Mouse (Mus musculus) brown adipose tissue, adult 24 weeks (tissue): ENCODE results near the gene C1ql3. TPM values are rescaled to one million over a fixed set of nuclear protein-coding genes. Genes with fewer than 3 reads are reported as not detected.

ENCODE experiments used
- H3K27ac ChIP-seq: fragments of 200-500 bp; replicated peaks from 2 replicates; pipeline ENCODE4 v1.5.1; 2012; ENCODE audit warnings: low read depth, mild to moderate bottlenecking, low read length
- H3K4me1 ChIP-seq: fragments of 200-500 bp; 2 replicates; pipeline ENCODE4 v1.6.1; 2012; ENCODE audit warnings: low read length, mixed read lengths; ENCODE audit not compliant: control insufficient read depth, insufficient read depth, insufficient read length
- H3K4me3 ChIP-seq: fragments of 200-500 bp; 2 replicates; pipeline ENCODE4 v1.5.1; 2012; ENCODE audit warnings: low read depth, mild to moderate bottlenecking, low read length, moderate library complexity; ENCODE audit not compliant: insufficient read depth
- polyA plus RNA-seq: library from polyadenylated mRNA; stranded (reverse); fragments of >200 nt; gene quantifications from 2 replicates; pipeline ENCODE4 v1.2.4, GENCODE M21; 2012; ENCODE audit not compliant: missing spikeins, insufficient read depth, insufficient read length

The C1ql3 gene
- polyA plus RNA-seq = not detected in 2 replicates

- peak within 1 kb of the TSS; percentile 41 for H3K4me3 ChIP-seq
- peaks cover 5% of the 10 kb centered on the region; the same call in 1 of the 2 replicates for H3K4me1 ChIP-seq
- H3K27ac ChIP-seq = no peak within 1 kb of the TSS
Measured at GRCm38 (mm10) chr2:13011472-13011871, at the start of gene C1ql3. TSS of gene C1ql3 (minus strand) at chr2:13011806.

DNA sequence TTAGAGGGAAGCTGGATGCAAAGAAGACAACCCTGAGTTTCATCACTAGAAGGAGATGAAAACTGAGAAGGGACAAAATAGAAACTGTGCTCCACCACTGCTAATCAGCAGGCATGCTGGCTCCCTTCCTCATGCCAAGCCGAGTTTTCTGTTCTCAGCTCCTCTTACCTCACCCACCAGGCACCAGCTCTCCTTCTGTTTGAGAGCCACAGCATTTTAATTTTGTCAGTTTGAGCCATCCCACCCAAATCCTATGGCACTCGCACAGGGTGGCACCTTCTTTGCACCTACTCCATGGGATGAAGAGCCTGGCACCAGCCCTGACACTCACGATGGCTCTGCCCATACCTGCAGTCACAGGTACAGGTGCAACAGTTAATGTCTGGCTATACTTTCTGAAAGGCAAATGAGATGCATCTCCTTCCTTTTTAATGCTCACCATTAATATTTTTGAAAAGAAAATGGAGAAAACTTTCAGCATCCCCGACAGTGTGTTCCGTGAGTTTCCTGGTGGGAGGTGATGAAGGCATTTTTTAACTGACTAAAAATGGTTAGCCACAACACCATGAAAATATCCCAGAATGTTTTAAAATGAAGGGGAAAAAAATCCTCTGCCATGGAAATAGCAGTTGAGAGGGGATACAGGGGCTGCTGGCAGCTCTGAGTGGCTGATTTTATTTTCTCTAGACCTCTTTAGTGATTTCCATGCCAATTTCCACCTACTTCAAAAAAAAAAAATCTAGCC lies 49.0 kb upstream of the C1ql3 start:
- H3K4me3 ChIP-seq = no peak overlapping the region
- H3K27ac ChIP-seq = no peak overlapping the region
- H3K4me1 ChIP-seq = no peaks in the 10 kb centered on the region

DNA sequence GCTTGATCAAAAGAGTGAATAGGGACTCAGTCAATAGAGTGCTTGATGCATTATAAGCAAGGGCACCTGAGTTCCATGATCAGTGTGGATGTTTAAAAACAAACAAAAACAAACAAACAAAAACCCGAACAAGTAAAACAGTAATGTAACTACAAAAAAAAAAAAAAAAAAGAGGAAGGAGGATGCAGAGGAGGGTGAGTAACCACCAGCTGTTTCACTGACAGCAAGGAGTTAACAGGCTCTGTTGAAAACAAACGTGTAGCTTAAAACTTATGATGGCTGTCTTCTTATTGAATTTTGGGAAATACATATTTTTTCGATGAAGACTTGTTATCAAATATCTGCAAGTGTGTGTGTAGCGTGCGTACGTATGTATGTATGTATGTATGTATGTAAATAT lies 37.0 kb upstream of the C1ql3 start:
- Histone ChIP-seq H3K27ac (no peak overlapping the region), H3K4me1 (no peaks in the 10 kb centered on the region)

DNA sequence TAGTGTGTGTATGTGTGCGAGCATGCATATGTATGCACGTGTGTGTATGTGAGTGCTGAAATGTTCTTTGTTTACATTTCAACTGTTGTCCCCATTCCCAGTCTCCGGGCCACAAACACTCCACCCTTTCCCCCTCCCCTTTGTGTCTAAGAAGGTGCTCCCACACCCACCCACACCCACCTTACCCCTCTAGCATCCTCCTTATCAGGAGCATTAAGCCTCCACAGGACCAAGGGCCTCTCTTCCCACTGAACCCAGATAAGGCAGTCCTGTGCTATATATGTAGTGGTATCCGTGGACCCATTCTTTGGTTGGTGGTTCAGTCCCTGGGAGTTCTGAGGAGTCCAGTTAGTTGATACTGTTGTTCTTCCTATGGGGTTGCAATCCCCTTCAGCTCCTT lies 32.9 kb upstream of the C1ql3 start:
- Histone ChIP-seq H3K4me1 (no peaks in the 10 kb centered on the region), H3K4me3 (no peak overlapping the region), H3K27ac (no peak overlapping the region)

More for the DNA sequence above, 37.0 kb upstream of the C1ql3 start:
- no peak overlapping the region for H3K4me3 ChIP-seq

DNA sequence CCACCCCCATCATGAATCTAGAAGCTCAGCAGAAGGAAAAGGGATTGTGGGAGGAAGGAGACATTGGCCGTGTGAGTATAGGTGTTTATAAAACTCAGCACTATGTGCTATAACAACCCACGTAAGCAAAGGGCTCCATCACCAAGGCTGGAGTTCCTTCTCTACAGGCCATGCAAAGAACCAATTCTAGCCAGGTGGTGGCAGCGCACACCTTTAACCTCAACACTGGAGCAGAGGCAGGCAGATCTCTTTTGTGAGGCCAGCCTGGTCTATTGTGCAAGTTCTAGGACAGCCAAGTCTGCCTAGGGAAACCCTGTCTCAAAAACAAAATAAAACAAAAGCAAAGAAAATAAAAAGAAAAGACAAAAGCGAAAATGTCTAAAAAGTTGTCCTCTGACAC lies 28.2 kb upstream of the C1ql3 start:
- no peak overlapping the region for H3K27ac ChIP-seq
- H3K4me1 ChIP-seq = no peaks in the 10 kb centered on the region
- H3K4me3 ChIP-seq = no peak overlapping the region

DNA sequence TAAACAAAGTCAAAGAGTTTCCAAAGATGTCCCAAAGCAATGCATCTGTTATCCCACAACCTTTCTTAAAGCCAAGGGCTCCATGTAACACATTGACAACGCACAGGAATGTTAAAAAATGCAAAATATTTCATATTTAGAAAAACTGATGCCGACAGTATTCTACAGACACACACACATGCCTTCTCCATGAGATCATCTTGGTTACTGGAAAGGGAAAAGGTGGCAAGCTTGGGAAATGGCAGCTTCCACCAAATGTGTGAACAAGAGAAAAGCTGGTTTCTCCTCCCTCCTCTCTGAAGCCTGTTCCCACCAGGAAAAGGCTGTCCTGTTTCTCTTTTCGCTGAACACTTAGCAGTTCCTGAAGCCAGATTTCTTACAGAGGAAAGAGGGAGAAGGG lies 27.2 kb upstream of the C1ql3 start:
- Histone ChIP-seq H3K27ac (no peak overlapping the region), H3K4me1 (no peaks in the 10 kb centered on the region), H3K4me3 (no peak overlapping the region)

GRCm38 (mm10) chr2:13018861-13019260 lies 7.3 kb upstream of the C1ql3 start:
- H3K27ac ChIP-seq = no peak overlapping the region
- no peaks in the 10 kb centered on the region for H3K4me1 ChIP-seq
- no peak overlapping the region for H3K4me3 ChIP-seq

DNA sequence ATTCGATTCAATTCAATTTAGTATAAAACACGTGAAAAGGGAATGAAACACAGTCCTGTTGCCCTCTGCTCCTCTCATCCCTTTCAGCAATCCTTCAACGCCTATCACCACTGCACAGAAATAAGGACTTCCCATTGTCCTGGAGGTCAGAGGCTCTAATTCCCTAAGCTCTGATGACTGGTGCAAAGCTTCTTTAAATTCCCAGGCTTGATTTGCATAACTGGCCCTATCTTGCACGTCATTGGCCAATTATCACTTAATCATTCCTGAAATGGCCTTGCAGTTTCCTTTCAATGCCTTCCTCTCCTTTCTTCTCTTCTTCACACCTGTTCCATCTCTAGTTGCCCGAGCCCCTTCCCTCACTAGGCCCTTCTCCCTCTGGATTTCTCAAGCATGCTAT lies 6.8 kb upstream of the C1ql3 start:
- Histone ChIP-seq H3K4me3 (no peak overlapping the region), H3K4me1 (no peaks in the 10 kb centered on the region), H3K27ac (no peak overlapping the region)

GRCm38 (mm10) chr2:13011973-13012372 lies 367 bp upstream of the C1ql3 start:
- Histone ChIP-seq H3K27ac (no peak overlapping the region), H3K4me3 (no peak overlapping the region), H3K4me1 (peaks cover 5% of the 10 kb centered on the region; the same call in 1 of the 2 replicates)

DNA sequence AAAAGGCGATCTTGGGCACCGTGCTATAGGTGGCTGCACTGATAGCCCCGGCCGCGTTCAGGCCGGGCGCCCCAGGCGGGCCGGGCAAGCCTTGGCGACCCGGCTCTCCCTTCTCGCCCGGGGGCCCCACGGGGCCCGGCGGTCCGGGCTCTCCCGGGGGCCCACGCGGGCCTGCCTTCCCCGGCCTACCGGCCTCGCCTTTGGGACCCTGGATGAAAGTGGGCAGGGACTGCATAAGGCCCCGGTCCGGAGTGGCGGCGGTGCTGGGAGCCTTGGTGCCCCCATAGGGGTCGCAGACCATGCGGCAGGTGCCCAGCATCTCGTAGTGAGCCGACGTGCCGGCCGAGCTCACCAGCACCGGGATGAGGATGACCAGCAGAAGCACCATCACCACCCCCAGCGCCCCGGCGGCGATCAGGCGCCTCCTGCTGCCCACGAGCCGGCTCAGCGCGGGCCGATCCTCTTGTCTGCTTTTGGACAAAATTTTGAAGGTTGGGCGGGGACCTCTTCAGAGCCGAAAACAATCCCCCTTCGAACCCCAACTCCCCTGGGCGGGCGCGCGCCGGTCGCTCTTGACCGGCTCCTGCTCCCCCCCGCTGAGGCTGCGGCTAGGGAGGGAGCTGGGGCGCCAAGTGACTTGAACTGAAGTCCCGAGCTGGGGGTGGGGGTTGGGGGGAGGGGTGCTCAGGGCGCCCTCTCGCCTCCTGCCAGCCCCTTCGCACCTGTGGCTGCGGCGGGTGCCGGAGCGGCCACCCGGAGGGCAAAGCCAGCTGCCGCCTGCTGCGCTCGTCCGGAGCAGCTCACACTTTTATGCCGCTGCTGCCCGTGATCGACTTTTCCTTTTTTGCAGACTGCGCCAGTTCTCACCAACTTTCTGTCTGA lies 905 bp downstream of the C1ql3 start:
- H3K27ac ChIP-seq = no peak overlapping the region
- H3K4me3 ChIP-seq = peak overlapping the region; percentile 41
- peaks cover 5% of the 10 kb centered on the region; the same call in 1 of the 2 replicates for H3K4me1 ChIP-seq

- peak overlapping the region; percentile 41 for H3K4me3 ChIP-seq
- H3K27ac ChIP-seq = no peak overlapping the region
- H3K4me1 ChIP-seq = peaks cover 5% of the 10 kb centered on the region; the same call in 1 of the 2 replicates
Measured at GRCm38 (mm10) chr2:13010030-13010459, 1.6 kb downstream of the C1ql3 start.

DNA sequence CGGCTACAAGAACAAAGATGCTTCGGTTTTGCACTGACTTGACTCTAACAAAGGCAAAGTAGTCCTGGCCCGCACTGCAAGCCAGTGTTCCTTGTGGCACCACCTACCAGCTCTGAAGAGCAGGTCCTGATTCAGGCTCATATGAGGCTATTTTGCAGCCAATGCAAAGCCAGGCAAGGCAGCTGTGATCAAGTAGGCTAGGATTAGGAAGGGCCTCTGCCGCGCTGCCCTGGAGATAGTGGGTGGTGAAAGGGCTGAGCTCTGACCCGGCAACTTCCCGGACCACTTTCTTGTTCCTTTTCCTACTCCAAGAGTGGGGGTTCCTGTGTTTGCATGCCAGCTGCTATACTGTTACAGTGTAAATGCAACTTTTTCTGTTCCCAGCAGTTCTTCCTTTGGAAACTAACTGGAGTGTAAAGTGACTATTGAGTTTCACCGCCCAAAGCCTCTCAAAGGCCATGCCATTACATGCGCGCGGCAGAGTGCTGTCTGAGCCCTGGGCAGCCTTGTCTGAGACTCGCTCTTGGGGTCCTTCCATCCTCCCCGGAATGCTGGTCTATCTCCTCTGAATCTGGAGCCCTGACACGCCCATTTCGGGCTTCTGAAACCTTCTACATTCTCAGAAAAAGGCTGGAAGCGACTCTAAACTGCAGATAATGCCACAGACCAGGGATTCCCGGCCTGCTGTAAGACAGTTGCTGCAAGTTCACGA lies 2.2 kb downstream of the C1ql3 start:
- Histone ChIP-seq H3K4me1 (peaks cover 5% of the 10 kb centered on the region; the same call in 1 of the 2 replicates), H3K4me3 (no peak overlapping the region), H3K27ac (no peak overlapping the region)

- H3K27ac ChIP-seq = no peak overlapping the region
- H3K4me3 ChIP-seq = no peak overlapping the region
- peaks cover 5% of the 10 kb centered on the region; the same call in 1 of the 2 replicates for H3K4me1 ChIP-seq
Measured at GRCm38 (mm10) chr2:13008433-13008832, 3.2 kb downstream of the C1ql3 start.

DNA sequence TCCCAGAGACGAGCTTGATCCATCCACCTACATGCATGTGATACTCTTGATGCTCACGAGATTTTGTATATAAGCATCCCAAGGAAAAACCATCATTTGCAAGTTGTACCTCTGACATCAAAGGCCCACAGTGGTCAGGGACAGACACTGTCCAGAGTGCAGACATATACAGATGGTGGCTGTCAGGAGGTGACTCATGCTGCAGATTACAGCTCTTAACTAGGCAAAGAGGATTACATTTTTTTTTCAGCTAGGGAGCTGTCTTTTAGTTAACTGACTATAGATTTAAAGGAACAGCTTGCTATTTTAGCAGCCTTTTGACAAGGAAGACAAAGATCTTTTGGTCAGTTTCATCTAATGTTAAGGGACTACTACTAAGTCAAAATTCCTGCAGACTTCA lies 11.6 kb downstream of the C1ql3 start:
- H3K27ac ChIP-seq = no peak overlapping the region
- H3K4me1 ChIP-seq = no peaks in the 10 kb centered on the region
- no peak overlapping the region for H3K4me3 ChIP-seq
